Mouse (Mus musculus): Measurements from ENCODE around the gene H2al1c.
"Not testable (repeated sequence)": the region's sequence is repeated elsewhere in the genome, so short reads cannot be mapped to it uniquely, and the experiment has no call there.

GRCm38 (mm10) chrX:11311634-11312033 lies 6.2 kb downstream of the H2al1c start, which contains the start of gene H2al1e:
- TF ChIP-seq POLR2A (IDR thresholded peaks at IDR 0.05; ENCODE audit: extremely low read depth, insufficient read depth, low read length); CTCF (IDR thresholded peaks at IDR 0.05; ENCODE audit: low read depth, low read length): not testable (repeated sequence)

All from liver, adult 2 months (tissue).